Mouse (Mus musculus) G1E (cell line): ENCODE data around the gene Stx7.

Experiments
- CTCF ChIP-seq: IDR thresholded peaks from 2 replicates; pipeline ENCODE4 v1.5.1; 2012; ENCODE audit warnings: low read depth, low read length, inconsistent platforms, mixed read lengths
- GATA1 ChIP-seq: IDR thresholded peaks from 2 replicates; pipeline ENCODE4 v1.6.1; 2012; ENCODE audit warnings: borderline replicate concordance, low read length, inconsistent platforms, mixed read lengths
- GATA2 ChIP-seq: IDR thresholded peaks from 2 replicates; pipeline ENCODE4 v1.6.1; 2012; ENCODE audit warnings: low read depth, low read length, inconsistent platforms, borderline replicate concordance
- POLR2AphosphoS5 ChIP-seq: IDR thresholded peaks from 2 replicates; pipeline ENCODE4 v1.6.1; 2012; ENCODE audit warnings: low read depth, low read length, inconsistent platforms; ENCODE audit not compliant: insufficient replicate concordance
- TAL1 ChIP-seq: conservative IDR thresholded peaks from 2 replicates; pipeline ENCODE4 v1.6.1; 2012; ENCODE audit warnings: low read depth, low read length, inconsistent platforms, mixed read lengths

GRCm38 (mm10) chr10:24173210-24174001 is 24.3 kb downstream of the Stx7 start:
- TF ChIP-seq CTCF: peak; percentile 59
- TF ChIP-seq GATA1: no peak
- TF ChIP-seq POLR2AphosphoS5: no peak
- TF ChIP-seq TAL1: no peak
- no peak for TF ChIP-seq GATA2
